Mouse (Mus musculus) heart, adult 2 months (tissue): ENCODE measurements around the gene Slc7a6.

Source experiments
- CTCF ChIP-seq: fragments of 200-600 bp; IDR thresholded peaks from 2 replicates; pipeline ENCODE4 v1.8.1; 2022; ENCODE audit warnings: antibody characterized with exemption, mild to moderate bottlenecking, moderate library complexity
- EP300 ChIP-seq: fragments of 200-500 bp; IDR thresholded peaks from 2 replicates; pipeline ENCODE4 v1.6.1; 2011; ENCODE audit warnings: low read depth, low read length, control low read depth; ENCODE audit not compliant: insufficient read depth

DNA sequence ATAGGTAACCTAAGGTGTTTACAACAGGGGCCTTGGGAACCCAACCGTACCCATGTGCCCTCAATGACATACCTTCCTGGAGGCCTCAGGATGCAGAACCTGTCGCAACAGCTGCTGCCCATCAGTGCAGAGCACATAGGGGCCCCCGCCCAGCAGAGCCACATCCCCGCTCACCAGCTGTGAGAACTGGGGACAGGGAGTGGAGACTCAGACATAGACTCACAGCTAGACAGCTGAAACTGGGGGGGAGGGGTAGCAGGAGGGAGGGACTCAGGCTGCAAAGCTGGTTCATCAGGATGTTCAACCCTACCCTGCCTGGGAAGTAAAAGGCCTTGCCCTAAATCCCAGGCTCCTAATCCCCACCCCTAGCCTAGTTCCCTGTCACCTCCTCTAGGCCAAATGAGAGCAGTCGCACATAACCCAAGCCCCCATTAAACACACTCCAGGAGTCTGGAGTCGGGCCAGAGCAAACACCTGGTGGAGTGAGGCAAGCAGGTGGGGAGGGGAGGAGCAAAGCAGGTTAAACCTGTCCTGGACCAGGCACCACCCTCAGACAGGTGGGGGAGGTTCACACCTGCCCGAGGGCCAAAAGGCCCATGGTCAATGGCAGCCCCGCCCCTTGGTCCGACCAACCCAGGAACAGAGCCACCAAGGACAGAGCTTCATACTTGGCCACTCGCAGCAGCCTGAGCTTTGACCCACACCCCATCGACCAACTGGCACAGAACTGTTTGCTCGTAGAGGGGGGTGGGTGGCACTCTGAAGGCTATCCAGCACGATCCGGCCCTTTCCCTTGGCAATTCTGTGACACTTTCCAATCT, 33.7 kb upstream of the Slc7a6 start:
- TF ChIP-seq EP300 (no peak), CTCF (no peak)
